Mouse (Mus musculus) liver, embryonic 16.5 days (tissue): ENCODE results near the gene Cypt4. TPM values are rescaled to one million over a fixed set of nuclear protein-coding genes. Genes with fewer than 3 reads are reported as not detected.
"Not testable (repeated sequence)": the region's sequence is repeated elsewhere in the genome, so short reads cannot be mapped to it uniquely, and the experiment has no call there.

Experiments
- ATAC-seq: fragments of 200-750 bp; cut with Nextera tagmentation; 2 replicates; pipeline ENCODE4 v1.8.0; 2017; ENCODE audit warnings: low read depth, mild to moderate bottlenecking, moderate number of reproducible peaks, moderate library complexity
- H3K27ac ChIP-seq: fragments of 300-500 bp; sonication (generic); 2 replicates; pipeline ENCODE4 v1.5.1; 2014; ENCODE audit warnings: mild to moderate bottlenecking, low read length
- H3K27me3 ChIP-seq: fragments of 300-500 bp; sonication (generic); 2 replicates; pipeline ENCODE4 v1.6.1; 2014; ENCODE audit warnings: low read depth, low read length, mixed read lengths; ENCODE audit not compliant: control insufficient read depth, insufficient read depth
- H3K36me3 ChIP-seq: fragments of 300-500 bp; sonication (generic); 2 replicates; pipeline ENCODE4 v1.6.1; 2014; ENCODE audit warnings: mild to moderate bottlenecking; ENCODE audit not compliant: control insufficient read depth, insufficient read depth
- H3K4me1 ChIP-seq: fragments of 300-500 bp; sonication (generic); 2 replicates; pipeline ENCODE4 v1.6.1; 2014; ENCODE audit warnings: low read depth, low read length, mixed read lengths; ENCODE audit not compliant: control insufficient read depth
- H3K4me2 ChIP-seq: fragments of 300-500 bp; sonication (generic); 2 replicates; pipeline ENCODE4 v1.6.1; 2014; ENCODE audit warnings: low read depth, low read length, mixed read lengths
- H3K4me3 ChIP-seq: fragments of 300-500 bp; sonication (generic); 2 replicates; pipeline ENCODE4 v1.5.1; 2014; ENCODE audit warnings: low read depth, mild to moderate bottlenecking, low read length
- H3K9ac ChIP-seq: fragments of 300-500 bp; sonication (generic); 2 replicates; pipeline ENCODE4 v1.6.1; 2014; ENCODE audit warnings: low read depth, low read length
- H3K9me3 ChIP-seq: fragments of 300-500 bp; sonication (generic); replicated peaks from 2 replicates; pipeline ENCODE4 v1.6.1; 2016; ENCODE audit warnings: low read length; ENCODE audit not compliant: control insufficient read depth
- WGBS: fragments of 180-500 bp; shearing (Covaris S2); extraction: QIAGEN DNeasy Blood & Tissue Kit; methylation state at CpG from one replicate; pipeline ENCODE4 v1.1.7; 2014; ENCODE audit not compliant: insufficient replicate concordance; 5-methylcytosine and 5-hydroxymethylcytosine counted together
- polyA plus RNA-seq: library from polyadenylated mRNA; unstranded; fragments of >200 nt; fragmentation: Nextera tagmentation; extraction: Ambion mirVana; gene quantifications from 2 replicates; pipeline ENCODE4 v1.2.1, GENCODE M21; 2015

Cypt4 gene
- not detected in 2 replicates for polyA plus RNA-seq

DNA sequence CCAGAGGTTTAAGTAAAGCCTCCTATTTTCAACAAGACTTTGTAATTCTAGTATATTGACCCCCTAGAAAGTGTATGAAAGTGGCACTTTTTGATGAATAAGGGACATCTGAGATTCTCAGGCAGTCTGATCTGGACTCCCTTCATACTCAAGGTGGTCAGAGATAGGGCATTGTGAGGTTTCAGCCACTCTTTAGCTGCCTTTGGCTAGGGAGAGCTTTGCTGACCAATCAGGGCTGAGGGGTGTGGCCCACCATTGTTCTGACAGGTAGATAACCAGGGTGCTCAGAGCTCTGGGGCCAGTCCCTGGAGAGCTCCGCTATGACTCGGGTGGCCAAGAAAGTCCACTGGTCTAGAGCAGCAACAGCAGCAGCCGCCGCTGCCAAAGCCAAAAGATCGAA is at the start of gene Cypt4:
Gene Cypt4, plus strand, starts transcription at position 301 of the 400 bp plus-strand sequence.
- Histone ChIP-seq H3K9me3 (no peaks in the 10 kb centered on the region), H3K4me3 (no peak within 1 kb of the TSS), H3K9ac (no peak within 1 kb of the TSS), H3K27ac (no peak within 1 kb of the TSS), H3K4me1 (no peaks in the 10 kb centered on the region), H3K27me3 (no peaks in the 10 kb centered on the region), H3K4me2 (no peak within 1 kb of the TSS), H3K36me3 (no peaks in the 10 kb centered on the region)
- ATAC-seq: no peak
- 73% methylated on average over 5 of the region's 5 CpGs for WGBS

DNA sequence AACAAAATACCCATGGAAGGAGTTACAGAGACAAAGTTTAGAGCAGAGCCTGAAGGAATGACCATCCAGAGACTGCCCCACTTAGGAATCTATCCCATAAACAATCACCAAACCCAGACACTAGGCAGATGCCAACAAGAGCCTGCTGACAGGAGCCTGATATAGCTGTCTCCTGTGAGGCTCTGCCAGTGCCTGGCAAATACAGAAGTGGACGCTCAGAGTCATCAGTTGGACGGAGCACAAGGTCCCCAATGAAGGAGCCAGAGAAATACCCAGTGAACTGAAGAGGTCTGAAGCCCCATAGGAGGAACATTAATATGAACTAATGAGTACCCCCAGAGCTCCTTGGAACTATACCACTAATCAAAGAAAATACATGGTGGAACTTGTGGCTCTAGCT is 12.3 kb downstream of the Cypt4 start:
- not testable (repeated sequence) for H3K4me3 ChIP-seq, H3K27me3 ChIP-seq, H3K4me1 ChIP-seq, H3K27ac ChIP-seq, H3K4me2 ChIP-seq, H3K36me3 ChIP-seq, ATAC-seq, H3K9me3 ChIP-seq, H3K9ac ChIP-seq
- WGBS: 66% methylated on average over 2 of the region's 2 CpGs

Other genes with a start within 250 kb of the Cypt4 start
- 7.1 and 7.3 TPM in 2 replicates for gene Dpy19l1, start 122.1 kb upstream of the Cypt4 start, polyA plus RNA-seq
- gene Dpy19l2, start 71.1 kb downstream of the Cypt4 start, polyA plus RNA-seq: 0.04 and 0.06 TPM in 2 replicates
- gene Tbx20, start 149.1 kb downstream of the Cypt4 start, polyA plus RNA-seq: 0.40 and 0.46 TPM in 2 replicates